In the genomic region with DNA sequence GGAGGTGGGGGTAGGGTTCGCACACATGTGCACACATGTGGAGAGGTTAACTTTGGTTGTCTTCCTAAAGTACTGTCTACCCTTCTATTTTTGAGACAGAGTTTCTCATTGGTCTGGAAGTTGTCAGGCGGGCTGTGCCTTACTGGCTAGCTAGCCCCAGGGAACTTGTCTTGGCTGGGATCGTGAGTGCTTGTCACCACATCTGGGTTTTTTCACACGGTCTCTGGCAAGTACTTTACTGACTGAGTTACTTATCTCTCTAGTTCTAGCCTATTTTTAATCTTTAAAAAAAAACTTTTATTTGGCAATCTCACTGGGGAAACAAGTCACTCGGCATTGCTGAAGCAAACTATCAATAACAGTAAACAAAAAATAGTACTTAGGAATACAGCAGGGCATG, we compare ENCODE assay signal across 14 mouse cellular contexts. TPM values are rescaled to one million over a fixed set of nuclear protein-coding genes. Genes with fewer than 3 reads are reported as not detected.
DNase-seq lines count a peak whose midpoint lies in the region; ATAC-seq and TF ChIP-seq lines count a peak whose summit lies in the region.
"Had no signal": no experiment of that assay in that cellular context is flagged by ENCODE, and none has a peak within 500 bp of the region (broad histone marks: within the 10 kb centered on the region; RNA-seq: fewer than 3 reads in every experiment).

No protein-coding gene starts in this region.

- no peak for ATAC-seq in hindbrain, embryonic 12.5 days (ENCODE audit: low FRiP score)
- ATAC-seq: midbrain, embryonic 15.5 days had no signal

- H3K4me1 ChIP-seq in liver, adult 2 months (ENCODE audit: control insufficient read depth, insufficient read depth, low read length) = peaks cover 5% of the 10 kb centered on the region
- no peaks in the 10 kb centered on the region for H3K4me1 ChIP-seq in hindbrain, embryonic 12.5 days
- H3K4me1 ChIP-seq: forebrain, embryonic 10.5 days; liver, embryonic 13.5 days; midbrain, embryonic 15.5 days; neural tube, embryonic 12.5 days had no signal

- no peak overlapping the region for H3K4me2 ChIP-seq in hindbrain, embryonic 12.5 days (replicated peaks)
- H3K4me2 ChIP-seq: liver, embryonic 13.5 days; midbrain, embryonic 15.5 days; neural tube, embryonic 12.5 days had no signal

- TF ChIP-seq CTCF in liver, adult 2 months (IDR thresholded peaks at IDR 0.05; ENCODE audit: low read depth, low read length) = no peak

- peaks cover 11% of the 10 kb centered on the region; the same call in 1 of the 2 replicates for H3K79me2 ChIP-seq in liver, adult 2 months (ENCODE audit: control insufficient read depth, insufficient read depth, low read length)

- H3K4me3 ChIP-seq in liver, adult 2 months (ENCODE audit: insufficient read depth, low read depth, low read length) = no peak overlapping the region
- H3K4me3 ChIP-seq in hindbrain, embryonic 12.5 days = no peak overlapping the region
- H3K4me3 ChIP-seq: forebrain, embryonic 10.5 days; liver, embryonic 13.5 days; midbrain, embryonic 15.5 days; neural tube, embryonic 12.5 days had no signal

- WGBS in liver, adult 2 months = 29% methylated on average over 5 of the region's 5 CpGs
- 91% methylated on average over 5 of the region's 5 CpGs for WGBS in hindbrain, embryonic 12.5 days

- H3K9me3 ChIP-seq in hindbrain, embryonic 12.5 days (replicated peaks) = no peaks in the 10 kb centered on the region
- H3K9me3 ChIP-seq: forebrain, embryonic 10.5 days; liver, embryonic 13.5 days; midbrain, embryonic 15.5 days; neural tube, embryonic 12.5 days had no signal

- peaks cover 53% of the 10 kb centered on the region for H3K36me3 ChIP-seq in liver, adult 2 months (ENCODE audit: control insufficient read depth, insufficient read depth, low read length)
- no peaks in the 10 kb centered on the region for H3K36me3 ChIP-seq in hindbrain, embryonic 12.5 days
- H3K36me3 ChIP-seq: midbrain, embryonic 15.5 days; neural tube, embryonic 12.5 days had no signal

- peak; percentile 36 for DNase-seq in gastrocnemius, adult 18-20 months (ENCODE audit: low spot score)
- DNase-seq in gastrocnemius, adult 8-10 months (ENCODE audit: low spot score in 2 of 2) = no peak
- peak; percentile 79 for DNase-seq in liver, adult 2 months (ENCODE audit: extremely low read depth, low read depth, low spot score)
- no peak for DNase-seq in liver
- peak; percentile 59 for DNase-seq in heart, postnatal 25 days (ENCODE audit: low spot score)
- DNase-seq in cerebellum, postnatal 25 days = no peak
- DNase-seq in ovary, adult 18-20 months (ENCODE audit: low spot score) = no peak
- DNase-seq: B cell, adult 2 months; cerebellum, adult 9-10 months; liver, embryonic 13.5 days had no signal

- no peak overlapping the region for H3K27ac ChIP-seq in liver, adult 2 months (replicated peaks; ENCODE audit: insufficient read depth, low read depth, low read length)
- no peak overlapping the region for H3K27ac ChIP-seq in hindbrain, embryonic 12.5 days
- H3K27ac ChIP-seq: forebrain, embryonic 10.5 days; liver, embryonic 13.5 days; midbrain, embryonic 15.5 days; neural tube, embryonic 12.5 days had no signal

- no peaks in the 10 kb centered on the region for H3K27me3 ChIP-seq in liver, adult 2 months (ENCODE audit: control insufficient read depth, insufficient read depth, low read length)
- no peaks in the 10 kb centered on the region for H3K27me3 ChIP-seq in hindbrain, embryonic 12.5 days
- H3K27me3 ChIP-seq: liver, embryonic 13.5 days; midbrain, embryonic 15.5 days; neural tube, embryonic 12.5 days had no signal

- TF ChIP-seq POLR2A in liver, adult 2 months (IDR thresholded peaks at IDR 0.05; ENCODE audit: extremely low read depth, insufficient read depth, low read length) = no peak

- no peak overlapping the region for H3K9ac ChIP-seq in liver, adult 2 months (ENCODE audit: low read depth, low read length)
- H3K9ac ChIP-seq in hindbrain, embryonic 12.5 days = no peak overlapping the region
- H3K9ac ChIP-seq: liver, embryonic 13.5 days; midbrain, embryonic 15.5 days; neural tube, embryonic 12.5 days had no signal

- intact Hi-C loops in heart, postnatal 25 days (cut with DNase I) = no loop called here

RNA-seq across cellular contexts. Expression of a gene that starts 10.3 kb away (rescaled TPM):
- 1 to 10 TPM; 4.3 to 5.1 TPM for total RNA-seq in gastrocnemius, adult 18-20 months (2021)
- 1 to 10 TPM; 3.2 to 4.3 (median 4.1) TPM for total RNA-seq in gastrocnemius, adult 8-10 months (2022)
- 26.0 and 31.6 TPM in 2 replicates for total RNA-seq in liver, adult 2 months (2014; rRNA removed)
- 11.2 and 12.2 TPM in 2 replicates for polyA plus RNA-seq in liver, adult 2 months (2012; rRNA removed)
- 10 to 100 TPM in 1 of 2 experiments, 1 to 10 TPM in 1; 9.4 to 10.0 TPM for total RNA-seq in heart, postnatal 25 days (2021)
- 2.0 and 2.3 TPM in 2 replicates for polyA plus RNA-seq in hindbrain, embryonic 12.5 days (2016; fragmentation: Nextera tagmentation; extraction: Ambion mirVana)

RNA-seq across cellular contexts. Expression of a gene that starts 11.0 kb away (rescaled TPM):
- total RNA-seq in gastrocnemius, adult 18-20 months (2021) = 1 to 10 TPM; 3.1 to 5.0 TPM
- total RNA-seq in gastrocnemius, adult 8-10 months (2022) = 1 to 10 TPM; 2.6 to 4.1 (median 3.3) TPM
- total RNA-seq in liver, adult 2 months (2014; rRNA removed) = 36.0 and 63.5 TPM in 2 replicates
- polyA plus RNA-seq in liver, adult 2 months (2012; rRNA removed) = 11.9 and 13.7 TPM in 2 replicates
- total RNA-seq in heart, postnatal 25 days (2021) = 10 to 100 TPM in 1 of 2 experiments, 1 to 10 TPM in 1; 9.9 to 11.5 TPM
- 2.3 and 2.4 TPM in 2 replicates for polyA plus RNA-seq in hindbrain, embryonic 12.5 days (2016; fragmentation: Nextera tagmentation; extraction: Ambion mirVana)

RNA-seq across cellular contexts. Expression of a gene that starts 29.3 kb away (rescaled TPM):
- 100 to 1,000 TPM; 188 to 197 TPM for total RNA-seq in gastrocnemius, adult 18-20 months (2021)
- 100 to 1,000 TPM; 164 to 190 (median 172) TPM for total RNA-seq in gastrocnemius, adult 8-10 months (2022)
- 21.1 and 21.4 TPM in 2 replicates for total RNA-seq in liver, adult 2 months (2014; rRNA removed)
- 5.7 and 6.1 TPM in 2 replicates for polyA plus RNA-seq in liver, adult 2 months (2012; rRNA removed)
- total RNA-seq in heart, postnatal 25 days (2021) = 100 to 1,000 TPM; 112 TPM
- 84.0 and 86.8 TPM in 2 replicates for polyA plus RNA-seq in hindbrain, embryonic 12.5 days (2016; fragmentation: Nextera tagmentation; extraction: Ambion mirVana)

Comparison
In these comparisons a context has a peak if more than half of its experiments do, and no peak if none do; other contexts are left out.
1. DNase-seq: peak in gastrocnemius, adult 18-20 months (single experiment), liver, adult 2 months (single experiment) and heart, postnatal 25 days (single experiment); none in gastrocnemius, adult 8-10 months (0 of 2), liver (single experiment), cerebellum, postnatal 25 days (0 of 2) and ovary, adult 18-20 months (single experiment).